Mouse (Mus musculus): ENCODE measurements around the gene Fbh1.
A peak's percentile ranks its signal among the peaks of the same experiment; 100 is the strongest.

Fbh1 gene

DNA sequence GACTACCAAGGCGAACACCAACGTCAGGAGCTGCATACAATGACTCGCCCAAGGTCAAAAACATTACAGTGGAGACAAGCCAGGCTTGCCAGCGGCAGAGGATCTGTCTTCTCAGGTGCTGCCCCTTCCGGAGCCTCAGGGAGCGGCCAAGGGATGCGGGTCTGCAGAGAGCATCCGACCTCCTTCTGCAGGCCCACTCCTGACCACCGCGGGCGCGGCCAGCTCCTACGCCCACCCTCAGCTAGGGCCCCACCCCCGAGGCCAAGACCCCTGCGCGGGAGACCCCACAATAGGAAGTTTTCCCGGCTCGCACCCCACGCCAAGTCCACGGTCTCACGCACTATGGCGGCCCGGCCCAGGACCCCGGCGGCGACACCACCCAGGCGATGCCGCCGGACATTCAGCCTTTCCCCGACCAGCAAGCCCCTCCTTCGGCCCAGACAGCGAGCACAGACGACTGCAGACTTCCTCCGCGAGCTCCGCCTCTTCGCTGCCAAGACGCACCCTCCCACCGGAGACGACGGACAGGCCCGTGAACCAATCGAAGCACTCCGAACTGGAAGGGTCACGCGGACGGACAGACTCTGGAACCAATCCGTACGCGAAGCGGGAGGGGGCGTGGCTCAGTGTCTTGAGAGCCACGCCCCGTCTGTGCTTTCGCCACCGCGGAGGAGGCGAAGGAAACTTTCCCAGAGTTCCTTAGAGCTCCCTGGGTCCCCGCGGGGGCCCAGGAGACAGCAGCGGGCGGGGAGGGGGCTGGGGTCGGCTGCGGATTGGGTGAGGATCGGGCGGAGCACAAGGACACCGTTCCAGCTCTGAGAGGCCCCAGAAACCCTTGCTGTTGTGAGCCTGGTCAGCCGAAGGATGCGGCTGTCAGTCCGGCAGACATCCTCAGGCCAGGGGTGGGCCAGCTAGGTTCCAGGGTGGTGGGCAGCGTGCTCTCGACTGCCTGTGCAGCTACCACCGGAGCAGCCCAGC, at the start of gene Fbh1, which contains the start of gene Ankrd16:
TSS of gene Fbh1 (minus strand) at position 492 of the 978 bp plus-strand sequence.
TSS of gene Ankrd16 (plus strand) at position 786 of the 978 bp plus-strand sequence.
- DNase-seq: peak; percentile 100

DNA sequence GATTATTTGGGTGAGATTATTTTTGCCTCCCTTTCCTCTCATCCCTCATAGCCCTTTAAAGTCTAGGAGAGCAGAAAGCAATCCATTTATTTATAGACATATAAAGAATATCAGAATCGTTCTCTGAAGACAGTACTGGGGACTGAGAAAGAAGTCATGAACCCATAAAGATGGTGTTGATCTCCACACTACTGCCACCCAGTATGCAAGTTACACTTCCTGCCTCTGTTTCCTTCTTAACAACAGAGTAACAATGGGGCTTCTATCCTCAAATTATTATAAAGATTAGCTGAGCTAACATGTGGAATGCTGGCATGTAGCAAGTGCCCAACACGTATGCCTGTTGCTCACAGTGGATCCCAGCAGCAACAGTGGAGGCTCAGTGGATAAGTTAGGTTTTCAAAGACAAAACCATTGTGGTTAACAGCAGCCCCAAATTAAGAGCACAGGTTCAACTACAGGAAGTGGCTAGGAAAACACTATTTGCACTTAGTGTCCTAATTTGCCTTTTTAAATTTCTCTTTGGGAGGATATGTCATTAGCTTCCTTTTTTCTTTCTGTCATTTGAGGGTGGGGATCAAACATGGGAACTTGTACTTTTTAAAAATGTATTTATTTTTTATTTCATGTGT, 24.0 kb upstream of the Fbh1 start:
- DNase-seq: no peak

DNA sequence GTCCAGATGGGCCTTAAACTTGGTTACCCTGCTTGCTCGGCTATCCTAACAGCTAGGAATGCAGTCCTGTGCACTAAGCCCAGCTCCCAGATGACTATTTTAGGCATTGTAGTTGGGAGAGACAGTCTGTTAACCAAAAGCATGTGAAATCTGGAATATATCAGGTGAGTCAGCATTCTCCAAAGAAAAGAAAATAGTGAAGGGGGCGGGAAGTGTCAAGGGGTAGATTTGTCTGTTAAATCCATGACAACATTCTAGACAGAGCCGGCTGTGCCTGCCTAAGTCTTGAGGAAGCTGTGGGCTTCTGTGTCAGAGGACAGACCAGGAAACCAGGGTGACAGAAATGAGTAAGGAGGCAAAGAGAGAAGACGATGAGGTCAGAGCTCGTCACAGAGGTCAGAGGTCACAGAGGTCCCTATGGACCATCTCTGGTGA, 20.6 kb upstream of the Fbh1 start:
- no peak for DNase-seq

DNA sequence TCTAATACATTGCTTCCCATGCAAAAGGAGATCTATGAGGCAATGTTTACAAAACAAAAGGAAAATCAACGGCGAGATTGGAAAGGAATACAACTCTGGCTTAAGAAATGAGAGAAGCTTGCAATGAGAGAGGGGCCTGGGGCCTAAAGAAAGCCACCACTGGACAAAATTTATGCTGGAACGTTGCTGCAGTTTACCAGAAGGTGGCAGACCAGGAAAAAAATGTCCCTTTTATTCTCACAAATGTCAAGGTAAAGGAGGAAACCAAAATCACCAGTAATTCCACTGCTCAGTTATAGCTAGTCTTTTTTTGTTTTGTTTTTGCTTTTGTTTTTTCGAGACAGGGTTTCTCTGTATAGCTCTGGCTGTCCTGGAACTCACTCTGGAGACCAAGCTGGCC, 17.3 kb upstream of the Fbh1 start:
- no peak for DNase-seq

DNA sequence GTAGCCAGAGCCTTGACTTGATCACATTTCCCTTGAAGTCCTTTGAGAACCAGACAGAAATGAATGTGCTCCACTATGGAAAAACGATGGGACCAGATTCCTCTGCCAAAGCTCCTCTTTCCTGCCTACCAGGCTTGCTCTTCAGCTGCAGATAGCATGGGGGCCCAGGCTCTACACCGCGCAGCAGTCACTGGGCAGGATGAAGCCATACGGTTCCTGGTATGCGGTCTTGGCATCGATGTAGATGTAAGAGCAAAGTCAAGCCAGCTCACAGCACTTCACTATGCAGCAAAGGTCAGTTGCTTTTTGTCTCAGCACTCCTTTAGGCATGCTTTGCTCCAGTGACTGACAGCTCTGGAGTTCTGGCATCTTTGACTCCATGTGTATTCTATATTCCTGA, 6.8 kb upstream of the Fbh1 start:
- peak; percentile 72 to 82 for DNase-seq

DNA sequence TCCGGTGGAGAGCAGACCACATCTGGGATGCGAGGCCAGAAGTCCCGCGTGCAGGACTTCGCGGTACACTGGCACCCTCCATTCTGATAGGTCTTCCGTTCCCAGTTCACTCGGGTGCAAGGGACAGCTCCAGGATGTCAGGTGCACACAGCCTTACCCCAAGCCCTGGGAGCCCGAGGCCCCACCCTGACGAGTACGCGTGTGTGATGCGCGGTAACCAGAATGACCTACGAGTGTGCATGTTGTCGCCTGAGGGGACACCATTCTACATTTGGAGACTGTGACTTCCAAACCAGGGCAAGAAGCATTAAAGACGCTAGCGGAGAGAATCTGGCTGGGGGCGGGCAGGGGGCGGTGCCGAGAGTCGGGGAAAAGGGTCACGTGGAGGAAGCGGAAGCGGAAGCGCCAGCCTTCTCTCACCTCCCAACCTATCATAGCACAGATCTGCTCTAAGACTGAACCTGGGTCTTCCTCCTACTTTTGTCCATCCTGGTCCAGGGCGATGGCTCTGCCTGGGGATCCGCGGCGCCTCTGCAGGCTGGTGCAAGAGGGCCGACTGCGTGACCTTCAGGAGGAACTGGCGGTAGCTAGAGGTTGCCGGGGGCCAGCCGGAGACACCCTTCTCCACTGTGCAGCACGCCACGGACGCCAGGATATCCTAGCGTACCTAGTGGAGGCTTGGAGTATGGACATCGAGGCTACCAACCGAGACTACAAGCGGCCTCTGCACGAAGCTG, 873 bp upstream of the Fbh1 start:
- peak; percentile 87 to 92 for DNase-seq

DNA sequence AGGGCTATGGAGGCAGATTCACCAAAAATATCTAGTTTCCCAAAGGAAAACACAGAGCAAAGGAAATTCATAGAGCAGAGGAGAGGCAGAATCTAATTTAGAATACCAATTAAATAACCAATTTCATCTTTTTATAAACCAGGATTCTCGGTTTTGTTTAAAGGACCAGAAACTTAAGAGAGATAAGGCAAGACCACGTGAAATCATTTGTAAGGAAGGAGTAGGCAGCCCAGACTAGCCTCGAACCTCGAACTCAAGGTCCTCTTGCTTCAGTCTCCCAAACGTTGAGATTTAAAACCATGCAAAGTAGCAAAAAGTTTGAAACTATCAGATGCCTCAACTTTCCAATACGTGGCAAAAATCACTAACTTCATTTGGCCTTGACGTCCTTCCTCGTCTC, 967 bp downstream of the Fbh1 start:
- DNase-seq: no peak

DNA sequence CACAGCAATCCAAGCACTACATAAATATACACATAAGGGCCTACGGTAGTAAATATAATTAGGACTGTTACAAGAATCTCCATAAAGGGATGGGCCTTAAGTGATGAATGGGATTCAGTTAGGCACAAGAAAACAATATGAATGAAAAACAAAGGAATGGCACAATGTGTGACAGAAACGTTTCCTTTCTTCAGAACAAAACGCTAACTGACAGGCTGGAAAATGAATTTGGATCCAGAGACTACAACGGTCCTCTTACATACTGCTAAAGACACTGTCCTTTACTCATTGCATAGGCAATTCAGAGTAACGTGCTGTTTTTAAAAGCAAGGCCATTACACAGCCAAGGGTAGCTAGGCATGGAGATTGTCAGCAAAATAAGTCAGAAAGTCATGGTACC, 2.3 kb downstream of the Fbh1 start:
- DNase-seq: no peak

DNA sequence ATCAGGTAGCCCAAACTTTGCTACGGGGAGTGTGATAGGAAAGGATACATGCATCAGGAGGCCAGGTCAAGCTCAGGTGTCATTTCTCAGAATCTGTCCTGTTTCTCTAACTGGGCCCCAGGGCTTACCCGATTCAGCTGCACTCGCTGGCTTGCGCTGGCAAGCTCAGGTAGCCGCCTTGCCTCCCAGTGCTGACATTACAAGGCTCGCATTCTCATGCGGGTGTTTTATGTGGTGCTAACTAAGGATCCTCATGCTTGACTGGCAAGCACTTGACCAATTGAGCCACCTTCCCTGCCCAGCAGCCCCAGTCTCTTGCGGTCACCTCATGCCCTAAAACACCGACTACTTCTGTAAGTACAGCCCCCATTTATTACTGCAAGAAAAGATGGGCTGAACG, 3.0 kb downstream of the Fbh1 start:
- no peak for DNase-seq

DNA sequence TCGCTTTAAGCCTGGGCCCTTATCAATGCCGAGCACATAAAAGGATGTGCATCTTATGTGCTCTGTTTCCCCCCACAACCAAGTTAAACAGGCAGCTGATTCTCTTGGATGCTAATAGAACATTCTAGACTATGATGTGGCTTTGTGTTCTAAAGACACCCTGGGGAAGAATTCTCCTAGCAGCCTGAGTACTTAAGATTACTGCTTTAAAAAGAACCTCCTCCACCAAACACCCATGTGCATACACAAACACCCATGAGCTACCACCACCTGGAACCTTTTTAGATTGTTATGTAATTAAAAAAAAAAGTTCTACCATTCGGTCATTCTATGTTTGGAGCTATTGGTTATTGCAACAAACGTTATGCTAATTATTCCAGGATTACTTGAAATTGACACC, 5.0 kb downstream of the Fbh1 start:
- no peak for DNase-seq

DNA sequence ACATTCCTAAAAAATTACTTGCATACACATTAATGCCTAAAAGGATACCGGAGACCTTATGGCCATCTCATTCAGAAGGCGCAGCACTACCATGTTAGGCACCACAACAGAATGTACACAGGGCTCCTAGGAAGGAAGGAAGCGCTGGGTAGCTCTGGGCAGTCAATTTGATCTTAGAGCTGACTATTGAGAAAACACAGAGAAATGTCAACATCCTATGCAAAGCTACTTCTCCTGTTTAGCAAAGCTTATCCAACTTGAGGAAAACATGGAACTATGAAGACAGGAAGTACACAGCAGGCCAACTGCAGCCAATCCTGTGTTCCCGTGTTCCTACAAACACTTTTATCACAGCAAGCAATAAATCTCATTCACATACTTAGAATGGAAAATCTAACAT, 5.7 kb downstream of the Fbh1 start:
- no peak for DNase-seq

DNA sequence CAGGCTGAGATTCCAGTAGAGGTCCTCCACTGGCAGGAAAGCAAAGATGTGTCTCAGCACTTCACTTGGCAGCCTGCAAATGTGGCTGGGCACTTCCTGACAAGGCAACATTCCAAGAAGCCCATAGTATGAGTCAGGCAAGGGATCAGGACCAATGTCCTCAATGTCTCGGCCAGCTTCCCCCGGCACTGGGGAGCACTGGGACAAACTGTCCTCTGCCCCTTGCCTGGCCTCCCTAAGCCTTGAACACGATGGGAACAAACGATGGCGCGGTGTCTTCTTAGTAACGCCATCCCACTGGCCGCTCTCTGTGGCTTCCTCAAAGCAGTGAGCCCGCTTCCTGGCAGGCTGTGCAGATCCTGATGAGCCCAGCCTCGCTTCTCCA, 10.2 kb downstream of the Fbh1 start:
- peak; percentile 18 to 20 for DNase-seq

DNA sequence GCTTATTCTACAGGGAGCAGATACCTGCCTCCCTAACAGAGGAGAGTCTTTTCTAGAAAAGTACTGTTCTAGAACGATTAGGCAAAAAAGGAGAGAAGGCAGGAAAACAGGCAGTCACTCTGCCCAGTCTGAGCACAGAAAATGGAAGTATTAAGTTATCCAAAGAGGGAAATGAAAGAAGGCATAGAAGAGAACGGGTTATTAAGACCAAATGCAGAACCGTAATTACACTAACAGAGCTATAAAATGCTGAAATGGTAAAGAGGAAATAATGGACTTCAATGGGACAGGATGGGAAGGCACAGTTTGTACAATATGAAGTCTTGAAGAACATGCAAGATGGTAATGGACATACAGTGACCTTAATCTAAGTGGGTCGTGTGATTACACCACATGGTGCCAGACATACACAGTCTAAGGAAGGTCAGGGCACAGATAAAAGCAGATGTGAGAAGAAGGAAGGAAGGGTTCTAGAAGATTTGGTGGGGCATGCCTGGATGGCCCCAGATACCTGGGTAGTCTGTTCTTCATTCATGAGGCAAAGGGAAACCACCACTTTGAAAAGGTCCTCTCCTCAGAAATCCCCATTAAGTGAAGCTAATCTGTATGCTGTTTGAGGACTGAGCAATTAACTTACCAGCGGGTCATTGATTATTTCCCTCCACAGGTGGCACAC, 10.8 kb downstream of the Fbh1 start:
- no peak for DNase-seq

DNA sequence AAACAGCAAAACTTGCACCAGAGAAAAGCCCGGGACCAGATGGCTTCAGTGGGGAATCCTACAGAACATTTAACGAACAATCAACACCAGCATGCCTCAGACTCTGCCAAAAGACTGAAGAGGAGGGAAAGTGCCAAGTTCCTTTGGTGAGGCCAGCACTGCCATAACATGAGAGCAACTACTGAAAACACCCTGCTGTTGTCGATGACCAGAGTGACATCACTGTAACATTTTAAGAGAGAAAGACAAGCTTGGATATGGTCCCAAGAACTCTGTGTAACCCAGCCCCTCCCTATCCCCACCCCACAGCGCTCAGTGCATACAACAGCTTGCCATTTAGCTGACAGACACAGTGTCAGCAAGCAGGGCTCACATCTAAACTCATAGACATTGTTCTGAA, 11.7 kb downstream of the Fbh1 start:
- peak; percentile 60 to 71 for DNase-seq

DNA sequence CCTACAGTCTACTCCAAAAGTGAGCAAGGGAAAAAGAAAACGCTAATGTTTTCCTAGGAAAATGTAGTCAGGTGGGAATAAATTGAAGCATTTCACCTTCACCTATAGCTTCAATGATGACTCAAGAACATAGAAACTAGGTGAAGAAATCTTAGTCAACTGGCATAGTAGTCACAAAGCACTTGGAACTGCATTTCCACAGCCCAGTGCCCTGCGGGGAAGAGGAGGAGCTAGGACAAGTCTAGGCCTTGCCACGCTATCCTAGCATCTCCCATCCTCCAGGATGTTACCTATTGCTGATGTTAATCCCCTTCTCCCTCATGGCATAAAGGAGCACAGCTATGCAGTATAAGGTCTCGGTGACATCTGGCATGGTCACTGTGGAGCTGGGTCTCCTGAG, 14.8 kb downstream of the Fbh1 start:
- DNase-seq: no peak

DNA sequence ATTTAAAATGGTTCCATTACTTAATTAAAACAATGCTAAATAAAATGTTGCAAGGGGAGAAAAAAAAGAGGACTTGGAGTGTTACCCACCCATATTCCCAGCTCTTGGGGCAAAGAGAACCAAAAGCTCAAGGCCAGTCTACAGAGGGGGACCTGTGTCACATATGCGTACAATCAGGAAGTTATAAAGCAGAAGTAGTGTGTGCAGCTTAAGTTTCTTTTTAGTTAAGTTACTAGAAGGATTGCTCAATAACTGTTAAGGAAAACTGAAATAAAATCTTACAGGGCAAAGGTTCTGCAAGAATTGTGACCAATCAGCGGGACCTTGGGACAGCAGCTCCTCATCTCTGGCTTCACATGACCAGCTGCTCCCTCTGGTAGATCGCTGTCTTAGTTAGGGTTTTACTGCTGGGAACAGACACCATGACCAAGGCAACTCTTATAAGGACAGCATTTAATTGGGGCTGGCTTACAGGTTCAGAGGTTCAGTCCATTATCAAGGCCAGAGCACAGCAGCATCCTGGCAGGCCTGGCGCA, 37.8 kb downstream of the Fbh1 start:
- DNase-seq: no peak

DNA sequence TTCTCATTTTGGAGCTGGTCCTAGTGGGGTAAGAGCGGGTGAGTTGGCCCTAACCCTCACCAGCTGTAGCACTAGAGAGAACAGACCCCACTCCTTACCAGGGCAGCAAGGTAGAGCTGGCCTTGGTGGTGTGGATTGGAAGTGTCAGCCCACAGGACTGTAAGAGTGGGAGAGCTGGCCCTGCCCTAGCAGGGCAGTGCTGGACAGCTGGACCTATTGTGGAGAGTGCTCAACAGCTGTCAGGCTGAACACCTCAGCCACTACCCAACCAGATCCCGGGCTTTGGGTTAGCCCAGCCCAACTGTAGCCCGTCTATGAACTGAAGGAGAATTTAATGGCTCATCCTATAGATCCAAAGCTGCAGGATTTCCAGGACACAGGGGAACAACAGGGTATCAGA, 38.6 kb downstream of the Fbh1 start:
- no peak for DNase-seq

DNA sequence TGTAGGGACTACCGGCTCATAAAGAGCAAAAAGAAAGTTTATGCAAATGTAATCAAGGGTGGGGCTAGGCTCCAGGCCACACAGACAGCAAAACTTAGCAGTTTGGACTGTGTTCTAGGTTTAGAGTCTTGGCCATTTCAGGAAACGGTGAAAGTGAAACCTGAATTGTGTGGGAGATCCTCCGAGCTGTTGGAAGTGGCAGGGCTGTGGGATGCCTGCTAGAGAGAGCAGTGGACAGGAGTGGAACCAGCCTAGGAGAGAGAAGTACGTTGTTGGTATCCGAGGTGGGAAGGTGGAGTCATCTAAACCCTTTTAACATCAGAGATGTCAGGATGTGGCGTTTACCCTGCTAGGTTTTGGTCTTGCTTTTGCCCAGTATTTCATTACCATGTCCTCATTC, 41.5 kb downstream of the Fbh1 start:
- DNase-seq: no peak

DNA sequence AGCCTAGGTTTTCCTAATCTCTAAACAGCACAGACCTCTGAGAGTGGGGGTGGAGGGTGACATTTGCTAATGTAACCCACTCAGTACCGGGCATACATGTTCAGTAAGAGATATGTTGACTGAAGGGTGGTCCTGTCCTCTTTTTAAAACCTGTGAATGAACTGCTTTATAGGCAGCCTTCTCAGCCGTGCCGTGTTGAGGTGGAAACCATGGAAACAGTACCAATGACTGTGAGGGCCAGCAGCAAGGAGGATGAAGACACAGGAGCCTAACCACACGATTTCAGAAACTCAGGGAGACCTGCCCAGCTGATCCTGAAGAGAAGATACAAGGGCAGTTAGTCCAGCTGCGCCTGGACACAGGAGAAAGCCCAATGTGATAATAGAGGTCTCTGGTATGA, 44.4 kb downstream of the Fbh1 start:
- DNase-seq: no peak

DNA sequence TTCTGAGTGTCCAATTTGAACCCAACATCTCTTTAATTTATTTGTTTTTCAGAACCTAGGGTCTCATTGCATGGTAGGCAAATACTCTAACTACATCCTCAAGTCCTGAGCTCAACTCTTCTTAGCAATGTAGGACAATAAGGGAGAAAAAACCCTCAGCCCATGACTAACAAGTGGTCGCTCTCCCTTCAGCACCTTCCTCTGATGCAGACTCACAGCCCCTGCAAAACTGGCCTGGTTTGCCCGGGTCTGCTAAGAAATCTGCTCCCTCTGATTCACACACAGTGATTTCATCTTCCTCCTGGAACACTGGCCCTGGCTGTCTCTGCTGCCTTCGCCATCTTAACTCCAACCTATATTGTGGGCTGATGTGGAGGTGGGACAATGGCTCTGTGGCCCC, 48.3 kb downstream of the Fbh1 start:
- DNase-seq: no peak

DNA sequence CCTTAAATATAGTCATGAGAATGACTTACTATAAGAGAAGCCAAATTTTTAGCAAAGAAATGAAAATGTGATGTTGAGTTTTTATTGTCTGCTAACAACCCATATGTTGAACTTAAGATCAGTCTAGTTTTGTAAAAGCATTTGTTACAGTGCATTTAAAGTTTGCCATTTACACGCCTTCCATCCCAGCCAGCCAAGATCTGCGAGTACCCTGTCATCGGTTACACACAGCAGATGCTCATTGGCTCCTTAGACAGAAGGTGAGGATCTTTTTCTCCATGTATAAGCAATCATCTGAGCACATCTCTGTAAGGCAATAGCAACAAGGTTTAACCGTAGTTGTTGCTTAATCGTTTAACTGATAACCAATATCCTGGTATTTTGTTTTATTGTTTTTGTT, 49.8 kb downstream of the Fbh1 start:
- DNase-seq: no peak

DNA sequence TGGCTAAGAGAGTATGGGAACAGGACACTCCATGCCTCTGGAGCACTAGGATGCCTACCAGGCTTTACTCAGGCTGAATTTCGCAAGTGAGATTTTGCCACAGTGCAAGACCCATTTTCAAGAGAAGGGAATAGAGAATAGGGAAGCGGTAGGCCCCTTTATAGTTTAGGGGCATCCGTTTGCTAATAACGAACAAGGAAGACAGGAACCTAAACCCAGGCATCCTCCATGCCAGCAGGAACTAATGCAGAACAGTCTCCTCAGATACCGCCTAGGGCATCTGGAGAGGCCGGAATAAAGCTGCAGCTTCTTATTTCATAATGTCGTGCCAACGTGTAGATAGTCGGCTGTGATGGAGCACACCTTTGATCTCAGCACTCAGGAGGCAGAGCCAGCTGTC, 54.8 kb downstream of the Fbh1 start:
- no peak for DNase-seq

DNA sequence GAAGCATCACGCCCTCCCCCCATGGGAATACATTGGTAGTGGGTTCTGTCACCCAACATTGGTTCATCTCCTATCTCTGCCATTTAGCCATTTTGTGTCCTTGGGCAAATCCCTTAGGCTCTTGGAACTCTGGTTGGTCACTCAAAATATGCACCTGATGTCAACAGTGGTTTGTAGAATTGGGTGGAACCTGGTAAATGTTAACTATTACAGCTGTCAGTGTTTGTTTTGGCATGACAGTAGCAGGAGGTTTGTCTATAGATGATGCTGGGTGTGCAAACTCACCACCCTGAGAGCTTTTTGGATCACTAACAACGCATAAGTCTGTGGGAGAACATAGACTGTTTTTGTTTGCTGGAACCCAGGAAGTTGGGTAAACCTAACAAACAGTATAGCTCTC, 58.8 kb downstream of the Fbh1 start:
- DNase-seq: no peak

All from cerebellum, postnatal 25 days (tissue).